Mouse (Mus musculus): ENCODE measurements around the gene Jak2. TPM values are rescaled to one million over a fixed set of nuclear protein-coding genes. Genes with fewer than 3 reads are reported as not detected.
A peak's percentile ranks its signal among the peaks of the same experiment; 100 is the strongest.

The Jak2 gene
- polyA plus RNA-seq, 1 experiment from 2014 or later = 16.6 TPM

DNA sequence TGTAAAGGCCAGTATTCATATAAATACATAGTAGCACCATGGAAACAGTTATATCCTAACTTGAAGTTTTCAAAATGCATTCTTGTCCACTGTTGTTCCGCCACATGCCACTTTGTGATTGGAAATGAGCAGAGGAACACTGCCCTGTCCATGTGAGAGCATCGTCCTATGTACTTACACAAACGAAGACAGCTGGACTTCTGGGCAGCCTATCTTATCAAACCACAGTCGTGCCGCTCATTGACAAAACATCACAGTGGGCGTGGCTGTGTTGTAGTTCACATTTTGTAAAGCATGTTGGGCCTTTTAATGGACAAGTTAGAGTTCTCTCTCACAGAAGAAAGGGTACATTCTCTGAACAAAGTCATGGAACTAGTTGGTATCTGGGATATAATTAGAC lies 18.9 kb upstream of the Jak2 start:
- Histone ChIP-seq H3K36me3 (replicated peaks) (no peaks in the 10 kb centered on the region), H3K4me2 (no peak overlapping the region), H3K27ac (no peak overlapping the region), H3K9me3 (no peaks in the 10 kb centered on the region), H3K9ac (no peak overlapping the region), H3K27me3 (no peaks in the 10 kb centered on the region), H3K4me1 (peaks cover 9% of the 10 kb centered on the region), H3K4me3 (replicated peaks) (no peak overlapping the region)
- no peak for ATAC-seq (ENCODE audit: low FRiP score)
- 86% methylated on average over 6 of the region's 6 CpGs for WGBS

- no peak overlapping the region for H3K27ac ChIP-seq
- 47% methylated on average over 9 of the region's 9 CpGs for WGBS
Measured at GRCm38 (mm10) chr19:29236658-29237385, 14.8 kb upstream of the Jak2 start.

GRCm38 (mm10) chr19:29238171-29238570 lies 13.5 kb upstream of the Jak2 start:
- ATAC-seq (ENCODE audit: low FRiP score) = no peak
- Histone ChIP-seq H3K4me3 (replicated peaks) (no peak overlapping the region), H3K27ac (no peak overlapping the region), H3K27me3 (no peaks in the 10 kb centered on the region), H3K4me2 (no peak overlapping the region), H3K9me3 (no peaks in the 10 kb centered on the region), H3K9ac (no peak overlapping the region), H3K36me3 (replicated peaks) (no peaks in the 10 kb centered on the region), H3K4me1 (peaks cover 9% of the 10 kb centered on the region)
- WGBS = 73% methylated on average over 9 of the region's 9 CpGs

More at GRCm38 (mm10) chr19:29236658-29237385, 14.8 kb upstream of the Jak2 start:
- H3K4me3 ChIP-seq (replicated peaks) = no peak overlapping the region
- no peak for ATAC-seq (ENCODE audit: low FRiP score)
- no peaks in the 10 kb centered on the region for H3K9me3 ChIP-seq
- peaks cover 9% of the 10 kb centered on the region for H3K4me1 ChIP-seq
- H3K9ac ChIP-seq = no peak overlapping the region
- no peaks in the 10 kb centered on the region for H3K36me3 ChIP-seq (replicated peaks)
- H3K4me2 ChIP-seq = no peak overlapping the region
- no peaks in the 10 kb centered on the region for H3K27me3 ChIP-seq

- Histone ChIP-seq H3K9ac (no peak overlapping the region), H3K27me3 (no peaks in the 10 kb centered on the region), H3K4me1 (peaks cover 4% of the 10 kb centered on the region), H3K4me3 (replicated peaks) (no peak overlapping the region), H3K36me3 (replicated peaks) (no peaks in the 10 kb centered on the region), H3K9me3 (no peaks in the 10 kb centered on the region), H3K4me2 (no peak overlapping the region), H3K27ac (no peak overlapping the region)
- 87% methylated on average over 7 of the region's 7 CpGs for WGBS
- no peak for ATAC-seq (ENCODE audit: low FRiP score)
Measured at GRCm38 (mm10) chr19:29239513-29240235, 12.0 kb upstream of the Jak2 start.

DNA sequence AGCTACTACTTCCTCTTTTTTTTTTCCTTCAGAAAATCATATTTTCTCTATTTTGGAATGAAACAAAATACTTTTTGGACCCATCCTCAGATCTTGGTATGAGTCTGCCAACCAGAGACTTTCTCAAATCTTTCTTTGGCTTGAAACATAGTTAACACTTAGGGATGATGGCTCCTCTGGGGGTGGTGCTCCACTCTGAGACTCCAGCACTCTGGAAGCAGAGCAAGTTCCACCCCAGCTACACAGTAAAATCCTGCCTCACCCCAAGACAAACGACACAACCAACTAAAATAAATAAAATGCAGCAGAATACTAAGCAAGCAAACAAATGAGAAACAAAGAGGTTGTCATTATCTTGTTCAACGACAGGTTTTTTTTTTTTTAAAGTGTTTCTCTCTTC lies 11.0 kb upstream of the Jak2 start:
- peaks cover 4% of the 10 kb centered on the region for H3K4me1 ChIP-seq
- WGBS = 86% methylated on average over 2 of the region's 2 CpGs
- H3K9ac ChIP-seq = no peak overlapping the region
- H3K27ac ChIP-seq = no peak overlapping the region
- no peaks in the 10 kb centered on the region for H3K36me3 ChIP-seq (replicated peaks)
- H3K4me2 ChIP-seq = no peak overlapping the region
- H3K27me3 ChIP-seq = no peaks in the 10 kb centered on the region
- ATAC-seq (ENCODE audit: low FRiP score) = no peak
- no peaks in the 10 kb centered on the region for H3K9me3 ChIP-seq
- no peak overlapping the region for H3K4me3 ChIP-seq (replicated peaks)

GRCm38 (mm10) chr19:29241581-29241980 lies 10.0 kb upstream of the Jak2 start:
- Histone ChIP-seq H3K9ac (no peak overlapping the region), H3K9me3 (no peaks in the 10 kb centered on the region), H3K4me3 (replicated peaks) (no peak overlapping the region), H3K27ac (no peak overlapping the region), H3K4me2 (no peak overlapping the region), H3K27me3 (no peaks in the 10 kb centered on the region), H3K4me1 (peaks cover 4% of the 10 kb centered on the region), H3K36me3 (replicated peaks) (no peaks in the 10 kb centered on the region)
- 73% methylated on average over 10 of the region's 10 CpGs for WGBS
- no peak for ATAC-seq (ENCODE audit: low FRiP score)

- no peak for ATAC-seq (ENCODE audit: low FRiP score)
- Histone ChIP-seq H3K36me3 (replicated peaks) (no peaks in the 10 kb centered on the region), H3K27ac (no peak overlapping the region), H3K9ac (peak overlapping the region; percentile 95; the same call in 1 of the 2 replicates), H3K4me1 (peaks cover 49% of the 10 kb centered on the region), H3K4me2 (peak overlapping the region; percentile 85), H3K9me3 (no peaks in the 10 kb centered on the region), H3K4me3 (replicated peaks) (peak overlapping the region; percentile 88), H3K27me3 (no peaks in the 10 kb centered on the region)
- 73% methylated on average over 4 of the region's 4 CpGs for WGBS
Measured at GRCm38 (mm10) chr19:29249933-29250332, 1.7 kb upstream of the Jak2 start.

DNA sequence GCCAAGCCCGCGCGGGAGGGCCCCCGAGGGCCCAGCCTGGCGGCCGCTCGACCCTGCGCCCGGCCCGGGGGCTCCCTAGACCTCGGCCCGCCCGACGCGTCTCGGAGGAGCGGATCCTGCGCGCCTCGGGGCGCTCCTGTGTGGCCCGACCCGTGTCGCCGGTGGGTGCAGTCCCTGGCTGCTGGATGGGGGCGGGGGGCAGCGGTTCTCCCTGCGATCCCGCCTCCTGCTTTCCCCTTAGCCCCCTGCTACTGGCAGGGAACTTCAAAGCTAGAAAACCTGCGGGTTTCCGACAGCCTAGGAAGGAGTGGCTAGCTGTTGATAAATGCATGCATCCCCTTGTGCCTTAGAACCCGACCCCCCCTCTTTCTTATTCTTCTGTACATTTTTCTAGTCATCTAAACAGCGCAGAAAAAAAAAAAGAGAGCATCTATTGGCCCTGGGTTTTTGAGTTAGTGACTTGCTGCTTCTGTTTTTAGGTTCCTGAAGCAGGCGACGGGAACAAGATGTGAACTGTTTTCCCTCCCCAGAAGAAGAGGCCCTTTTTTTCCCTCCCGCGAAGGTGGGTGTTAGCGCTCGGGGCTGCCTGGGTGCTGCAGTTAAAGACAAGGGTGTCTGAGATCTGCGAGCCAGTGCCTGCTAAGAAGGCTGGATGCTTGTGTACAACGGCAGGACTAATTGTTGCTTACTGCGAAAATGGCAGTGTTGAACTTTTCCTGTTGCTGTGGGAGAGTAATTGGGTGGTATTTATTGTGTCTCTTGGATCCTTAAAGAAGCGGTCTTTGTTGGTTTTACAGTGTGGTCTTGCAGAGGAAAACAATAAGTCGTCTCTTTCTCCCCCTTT lies 552 bp downstream of the Jak2 start:
- Histone ChIP-seq H3K27ac (peak overlapping the region; percentile 98), H3K9me3 (no peaks in the 10 kb centered on the region), H3K27me3 (no peaks in the 10 kb centered on the region), H3K36me3 (replicated peaks) (no peaks in the 10 kb centered on the region), H3K4me1 (peaks cover 59% of the 10 kb centered on the region), H3K4me3 (replicated peaks) (peak overlapping the region; percentile 88), H3K4me2 (peak overlapping the region; percentile 85), H3K9ac (peak overlapping the region; percentile 95)
- peak; percentile 75; the same call in 1 of the 2 replicates for ATAC-seq (ENCODE audit: low FRiP score)
- under 1% methylated on average over 35 of the region's 44 CpGs for WGBS

- ATAC-seq (ENCODE audit: low FRiP score) = no peak
- Histone ChIP-seq H3K27ac (peak overlapping the region; percentile 98), H3K9me3 (no peaks in the 10 kb centered on the region), H3K36me3 (replicated peaks) (no peaks in the 10 kb centered on the region), H3K4me3 (replicated peaks) (peak overlapping the region; percentile 88), H3K4me1 (peaks cover 59% of the 10 kb centered on the region), H3K4me2 (peak overlapping the region; percentile 85), H3K27me3 (no peaks in the 10 kb centered on the region), H3K9ac (peak overlapping the region; percentile 95)
- 24% methylated on average over 10 of the region's 10 CpGs for WGBS
Measured at GRCm38 (mm10) chr19:29252831-29253545, 1.4 kb downstream of the Jak2 start.

DNA sequence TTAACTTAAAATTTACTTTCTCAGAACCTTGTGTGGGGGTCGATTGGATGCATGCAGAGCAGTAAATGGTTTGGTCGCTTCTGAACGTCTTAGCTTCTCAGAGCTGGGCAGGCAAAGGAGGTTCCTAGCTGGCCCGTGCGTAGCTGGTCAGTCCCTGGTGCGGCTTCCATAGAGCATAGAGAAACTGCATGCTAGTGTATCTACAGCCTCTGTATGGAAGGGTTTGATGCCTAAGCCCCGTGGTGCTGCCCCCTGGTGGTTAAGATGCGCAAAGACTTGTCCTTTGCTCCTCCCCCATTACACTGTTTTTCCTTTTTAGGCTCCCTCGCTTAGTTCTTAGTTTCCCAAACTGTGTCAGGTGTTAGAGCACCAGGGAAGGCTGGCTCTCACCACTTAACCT lies 2.1 kb downstream of the Jak2 start:
- peak overlapping the region; percentile 33; the same call in 1 of the 2 replicates for H3K9ac ChIP-seq
- H3K4me3 ChIP-seq (replicated peaks) = peak overlapping the region; percentile 88
- no peaks in the 10 kb centered on the region for H3K36me3 ChIP-seq (replicated peaks)
- no peaks in the 10 kb centered on the region for H3K27me3 ChIP-seq
- 2% methylated on average over 9 of the region's 9 CpGs for WGBS
- peaks cover 54% of the 10 kb centered on the region for H3K4me1 ChIP-seq
- H3K9me3 ChIP-seq = no peaks in the 10 kb centered on the region
- peak; percentile 34 for ATAC-seq (ENCODE audit: low FRiP score)
- peak overlapping the region; percentile 56; the same call in 1 of the 2 replicates for H3K27ac ChIP-seq
- H3K4me2 ChIP-seq = peak overlapping the region; percentile 85

GRCm38 (mm10) chr19:29254671-29255070 lies 3.0 kb downstream of the Jak2 start:
- H3K36me3 ChIP-seq (replicated peaks) = no peaks in the 10 kb centered on the region
- no peaks in the 10 kb centered on the region for H3K27me3 ChIP-seq
- no peak overlapping the region for H3K9ac ChIP-seq
- peak overlapping the region; percentile 56; the same call in 1 of the 2 replicates for H3K27ac ChIP-seq
- H3K4me3 ChIP-seq (replicated peaks) = no peak overlapping the region
- peaks cover 46% of the 10 kb centered on the region for H3K4me1 ChIP-seq
- no peaks in the 10 kb centered on the region for H3K9me3 ChIP-seq
- peak overlapping the region; percentile 85 for H3K4me2 ChIP-seq
- no peak for ATAC-seq (ENCODE audit: low FRiP score)
- 22% methylated on average over 4 of the region's 4 CpGs for WGBS

Data from forebrain, embryonic 12.5 days (tissue).